Mouse (Mus musculus) B cell, adult 2 months (primary cell): ENCODE measurements around the gene Fas.

Experiments
- DNase-seq, 2 experiments: peaks; one replicate each; pipeline ENCODE4 v3.0.0; 2022

Fas gene

GRCm38 (mm10) chr19:34289948-34290789, at the start of gene Fas:
Gene Fas, plus strand, starts transcription at chr19:34290666.
- peak; percentile 66 to 69 for DNase-seq

GRCm38 (mm10) chr19:34241247-34241915, 49.1 kb upstream of the Fas start:
- DNase-seq = peak; percentile 58 to 66

- no peak for DNase-seq
Measured at GRCm38 (mm10) chr19:34242925-34243324, 47.5 kb upstream of the Fas start.

GRCm38 (mm10) chr19:34244056-34244455, 46.4 kb upstream of the Fas start:
- DNase-seq = peak; percentile 73 to 77

GRCm38 (mm10) chr19:34248558-34248957, 41.9 kb upstream of the Fas start:
- no peak for DNase-seq

GRCm38 (mm10) chr19:34250621-34251020, 39.8 kb upstream of the Fas start:
- no peak for DNase-seq

GRCm38 (mm10) chr19:34251900-34252299, 38.6 kb upstream of the Fas start:
- no peak for DNase-seq

GRCm38 (mm10) chr19:34252450-34252849, 38.0 kb upstream of the Fas start:
- DNase-seq = no peak

GRCm38 (mm10) chr19:34254101-34254879, 36.2 kb upstream of the Fas start:
- DNase-seq = peak; percentile 64 to 72

- no peak for DNase-seq
Measured at GRCm38 (mm10) chr19:34254880-34255681, 35.4 kb upstream of the Fas start, which contains the start of gene Acta2. Gene Acta2, minus strand, starts transcription at chr19:34255590.

- DNase-seq = no peak
Measured at GRCm38 (mm10) chr19:34256149-34256548, 34.3 kb upstream of the Fas start.

- no peak for DNase-seq
Measured at GRCm38 (mm10) chr19:34256936-34257335, 33.5 kb upstream of the Fas start.

GRCm38 (mm10) chr19:34262273-34262974, 28.0 kb upstream of the Fas start:
- DNase-seq = no peak

GRCm38 (mm10) chr19:34265604-34266193, 24.8 kb upstream of the Fas start:
- no peak for DNase-seq

- DNase-seq = no peak
Measured at GRCm38 (mm10) chr19:34268991-34269390, 21.5 kb upstream of the Fas start.

- peak; percentile 46 to 47 for DNase-seq
Measured at GRCm38 (mm10) chr19:34270106-34270726, 20.2 kb upstream of the Fas start.

GRCm38 (mm10) chr19:34270824-34271464, 19.5 kb upstream of the Fas start:
- DNase-seq = no peak

- no peak for DNase-seq
Measured at GRCm38 (mm10) chr19:34273073-34273472, 17.4 kb upstream of the Fas start.

GRCm38 (mm10) chr19:34278078-34278477, 12.4 kb upstream of the Fas start:
- no peak for DNase-seq

- no peak for DNase-seq
Measured at GRCm38 (mm10) chr19:34283614-34284013, 6.9 kb upstream of the Fas start.
